ENCODE assay signal across 9 mouse cellular contexts in genomic region chr6:31561948-31562347, GRCm38 (mm10). TPM values are rescaled to one million over a fixed set of nuclear protein-coding genes. Genes with fewer than 3 reads are reported as not detected.
DNase-seq lines count a peak whose midpoint lies in the region; ATAC-seq and TF ChIP-seq lines count a peak whose summit lies in the region.
"Not testable (repeated sequence)": the region's sequence is repeated elsewhere in the genome, so short reads cannot be mapped to it uniquely, and the experiment has no call there.
"Had no signal": no experiment of that assay in that cellular context is flagged by ENCODE, and none has a peak within 500 bp of the region (broad histone marks: within the 10 kb centered on the region; RNA-seq: fewer than 3 reads in every experiment).

No protein-coding gene starts in this region.

- peak overlapping the region; percentile 97 for H3K4me2 ChIP-seq in embryonic facial prominence, embryonic 15.5 days (replicated peaks)
- H3K4me2 ChIP-seq in hindbrain, embryonic 12.5 days (replicated peaks): peak overlapping the region; percentile 71
- H3K4me2 ChIP-seq in liver, embryonic 11.5 days: peak overlapping the region; percentile 98
- H3K4me2 ChIP-seq in lung, postnatal 0 days (replicated peaks; ENCODE audit: low read depth, low read length): peak overlapping the region; percentile 82
- H3K4me2 ChIP-seq in neural tube, embryonic 12.5 days (replicated peaks): peak overlapping the region; percentile 94

- intact Hi-C loops in heart, adult 2 months (cut with DNase I): loop anchor here (2.0 to 5.0 kb wide), 3 partner anchors 17 to 77 kb away; no protein-coding TSS in a partner anchor

- not testable (repeated sequence) for DNase-seq in heart, adult 2 months; kidney, adult 2 months; liver, embryonic 11.5 days (ENCODE audit: low spot score); lung, postnatal 0 days (ENCODE audit: low spot score)

- not testable (repeated sequence) for H3K36me3 ChIP-seq in ES-Bruce4 (ENCODE audit: control insufficient read depth, insufficient read depth, low read length, poor library complexity, severe bottlenecking); embryonic facial prominence, embryonic 15.5 days; heart, adult 2 months (ENCODE audit: control insufficient read depth, insufficient read depth, low read length); hindbrain, embryonic 12.5 days; kidney, adult 2 months (ENCODE audit: control insufficient read depth, insufficient read depth, low read length); liver, embryonic 11.5 days (ENCODE audit: control insufficient read depth, insufficient read depth, low read length); lung, postnatal 0 days (ENCODE audit: insufficient read depth, low read length); neural tube, embryonic 12.5 days

- ATAC-seq in embryonic facial prominence, embryonic 15.5 days (ENCODE audit: insufficient number of reproducible peaks, low FRiP score, low TSS enrichment, low read depth); hindbrain, embryonic 12.5 days (ENCODE audit: low FRiP score); liver, embryonic 11.5 days (replicated peaks; ENCODE audit: low FRiP score); lung, postnatal 0 days; neural tube, embryonic 12.5 days (ENCODE audit: low FRiP score, low read depth): not testable (repeated sequence)

- not testable (repeated sequence) for H3K9me3 ChIP-seq in ES-Bruce4 (replicated peaks; ENCODE audit: control insufficient read depth, insufficient read depth, low read length, poor library complexity, severe bottlenecking); embryonic facial prominence, embryonic 15.5 days (replicated peaks); hindbrain, embryonic 12.5 days (replicated peaks); liver, embryonic 11.5 days (ENCODE audit: control insufficient read depth, low read length); lung, postnatal 0 days (ENCODE audit: low read length); neural tube, embryonic 12.5 days

- not testable (repeated sequence) for H3K27ac ChIP-seq in ES-Bruce4 (ENCODE audit: insufficient read depth, low read length); embryonic facial prominence, embryonic 15.5 days (replicated peaks); hindbrain, embryonic 12.5 days; neural tube, embryonic 12.5 days
- H3K27ac ChIP-seq in heart, adult 2 months: peak overlapping the region; percentile 92
- H3K27ac ChIP-seq in kidney, adult 2 months (ENCODE audit: insufficient read depth, low read depth, low read length): peak overlapping the region; percentile 74
- H3K27ac ChIP-seq in liver, embryonic 11.5 days (ENCODE audit: low read depth, low read length): 0 out of 2 replicates have a peak overlapping the region, but pooled peaks have one; percentile 8
- H3K27ac ChIP-seq in lung, postnatal 0 days (ENCODE audit: low read length): peak overlapping the region; percentile 72

- not testable (repeated sequence) for TF ChIP-seq POLR2A in ES-Bruce4 (IDR thresholded peaks at IDR 0.05; ENCODE audit: insufficient read depth, low read length); heart, adult 2 months (IDR thresholded peaks at IDR 0.05; ENCODE audit: insufficient read depth, low read depth, low read length); kidney, adult 2 months (IDR thresholded peaks at IDR 0.05; ENCODE audit: low read depth, low read length)

- WGBS in embryonic facial prominence, embryonic 15.5 days: 40% methylated on average over 3 of the region's 3 CpGs
- WGBS in heart, adult 2 months: 45% methylated on average over 3 of the region's 3 CpGs
- WGBS in hindbrain, embryonic 12.5 days: 45% methylated on average over 3 of the region's 3 CpGs
- 71% methylated on average over 3 of the region's 3 CpGs for WGBS in kidney, adult 2 months
- 32% methylated on average over 3 of the region's 3 CpGs for WGBS in liver, embryonic 11.5 days
- 29% methylated on average over 3 of the region's 3 CpGs for WGBS in lung, postnatal 0 days
- WGBS in neural tube, embryonic 12.5 days: 69% methylated on average over 3 of the region's 3 CpGs

- peak overlapping the region; percentile 71; the same call in 1 of the 2 replicates for H3K9ac ChIP-seq in ES-Bruce4 (ENCODE audit: low read depth, poor library complexity, severe bottlenecking)
- not testable (repeated sequence) for H3K9ac ChIP-seq in embryonic facial prominence, embryonic 15.5 days; neural tube, embryonic 12.5 days
- H3K9ac ChIP-seq in heart, adult 2 months (ENCODE audit: low read depth, low read length): peak overlapping the region; percentile 91
- 0 out of 2 replicates have a peak overlapping the region, but pooled peaks have one; percentile 78 for H3K9ac ChIP-seq in hindbrain, embryonic 12.5 days
- H3K9ac ChIP-seq in liver, embryonic 11.5 days (ENCODE audit: low read depth, low read length): peak overlapping the region; percentile 93
- peak overlapping the region; percentile 74; the same call in 1 of the 2 replicates for H3K9ac ChIP-seq in lung, postnatal 0 days (replicated peaks; ENCODE audit: low read depth)

- not testable (repeated sequence) for TF ChIP-seq CTCF in ES-Bruce4 (IDR thresholded peaks at IDR 0.05; ENCODE audit: low read depth, low read length); heart, adult 2 months (IDR thresholded peaks at IDR 0.05); kidney, adult 2 months (conservative IDR thresholded peaks at IDR 0.05; ENCODE audit: insufficient read depth, insufficient read length, low read depth, low read length); lung, postnatal 0 days (IDR thresholded peaks at IDR 0.05)

- H3K79me2 ChIP-seq in heart, adult 2 months (replicated peaks; ENCODE audit: control insufficient read depth, insufficient read depth, low read length): not testable (repeated sequence)

- H3K4me1 ChIP-seq in ES-Bruce4 (ENCODE audit: control insufficient read depth, insufficient read depth, low read length); heart, adult 2 months (ENCODE audit: control insufficient read depth, insufficient read depth, low read length); kidney, adult 2 months (ENCODE audit: control insufficient read depth, insufficient read depth, low read length); lung, postnatal 0 days (ENCODE audit: insufficient read depth, low read depth, low read length): not testable (repeated sequence)
- H3K4me1 ChIP-seq in embryonic facial prominence, embryonic 15.5 days: peaks cover 31% of the 10 kb centered on the region
- peaks cover 35% of the 10 kb centered on the region for H3K4me1 ChIP-seq in hindbrain, embryonic 12.5 days
- H3K4me1 ChIP-seq in liver, embryonic 11.5 days (replicated peaks; ENCODE audit: control insufficient read depth, insufficient read depth, low read length): peaks cover 24% of the 10 kb centered on the region
- peaks cover 33% of the 10 kb centered on the region for H3K4me1 ChIP-seq in neural tube, embryonic 12.5 days

- H3K27me3 ChIP-seq in ES-Bruce4 (ENCODE audit: control insufficient read depth, insufficient read depth, low read length, poor library complexity, severe bottlenecking): peaks cover 12% of the 10 kb centered on the region
- peaks cover 72% of the 10 kb centered on the region for H3K27me3 ChIP-seq in embryonic facial prominence, embryonic 15.5 days
- H3K27me3 ChIP-seq in heart, adult 2 months (ENCODE audit: control insufficient read depth, insufficient read depth, low read length); hindbrain, embryonic 12.5 days; kidney, adult 2 months (replicated peaks; ENCODE audit: control insufficient read depth, insufficient read depth, low read length); liver, embryonic 11.5 days (replicated peaks; ENCODE audit: control insufficient read depth, insufficient read depth, low read length); lung, postnatal 0 days (replicated peaks; ENCODE audit: insufficient read depth, low read length); neural tube, embryonic 12.5 days (replicated peaks): not testable (repeated sequence)

- not testable (repeated sequence) for TF ChIP-seq EP300 in ES-Bruce4 (IDR thresholded peaks at IDR 0.05; ENCODE audit: insufficient read depth, low read depth, low read length); heart, adult 2 months (IDR thresholded peaks at IDR 0.05; ENCODE audit: insufficient read depth, low read depth, low read length); lung, postnatal 0 days (IDR thresholded peaks at IDR 0.05)

- peak overlapping the region; percentile 89 for H3K4me3 ChIP-seq in ES-Bruce4 (ENCODE audit: low read depth, low read length)
- peak overlapping the region; percentile 62; the same call in 1 of the 2 replicates for H3K4me3 ChIP-seq in embryonic facial prominence, embryonic 15.5 days (replicated peaks)
- peak overlapping the region; percentile 71 for H3K4me3 ChIP-seq in heart, adult 2 months
- peak overlapping the region; percentile 73 for H3K4me3 ChIP-seq in hindbrain, embryonic 12.5 days
- H3K4me3 ChIP-seq in kidney, adult 2 months (ENCODE audit: insufficient read depth, low read depth, low read length): peak overlapping the region; percentile 50
- H3K4me3 ChIP-seq in liver, embryonic 11.5 days (ENCODE audit: low read depth, low read length): peak overlapping the region; percentile 89
- peak overlapping the region; percentile 55 for H3K4me3 ChIP-seq in lung, postnatal 0 days (ENCODE audit: low read depth, low read length)
- H3K4me3 ChIP-seq in neural tube, embryonic 12.5 days: peak overlapping the region; percentile 67

RNA-seq across cellular contexts. Expression of gene Podxl, which starts 1.8 kb away (rescaled TPM):
- polyA plus RNA-seq in ES-Bruce4 (2011; ENCODE audit: insufficient read depth, insufficient read length, low read depth, missing spikeins): 141 and 145 TPM in 2 replicates
- polyA plus RNA-seq in embryonic facial prominence, embryonic 15.5 days (2015; fragmentation: Nextera tagmentation; extraction: Ambion mirVana): 8.4 and 8.5 TPM in 2 replicates
- total RNA-seq in heart, adult 2 months (2021): 10 to 100 TPM; 71.6 to 90.9 TPM
- 53.8 and 99.2 TPM in 2 replicates for polyA plus RNA-seq in heart, adult 2 months (2012; rRNA removed)
- polyA plus RNA-seq in hindbrain, embryonic 12.5 days (2016; fragmentation: Nextera tagmentation; extraction: Ambion mirVana): 15.6 and 15.7 TPM in 2 replicates
- polyA plus RNA-seq in kidney, adult 2 months (2012; rRNA removed): 137 and 149 TPM in 2 replicates
- polyA plus RNA-seq in liver, embryonic 11.5 days (2014; fragmentation: Nextera tagmentation; extraction: Ambion mirVana): 27.8 and 29.1 TPM in 2 replicates
- 56.8 and 58.6 TPM in 2 replicates for polyA plus RNA-seq in lung, postnatal 0 days (2015; fragmentation: Nextera tagmentation; extraction: Ambion mirVana)
- polyA plus RNA-seq in neural tube, embryonic 12.5 days (2016; fragmentation: Nextera tagmentation; extraction: Ambion mirVana): 12.8 and 14.8 TPM in 2 replicates
- polyA plus RNA-seq: activated CD4-positive, CD25-positive, alpha-beta regulatory T cell, adult 4 months had no signal
